Mouse (Mus musculus): Measurements from ENCODE around the gene Hhat. TPM values are rescaled to one million over a fixed set of nuclear protein-coding genes. Genes with fewer than 3 reads are reported as not detected.

The Hhat gene
- polyA plus RNA-seq, 1 experiment from 2014 or later, result 9.2 TPM

DNA sequence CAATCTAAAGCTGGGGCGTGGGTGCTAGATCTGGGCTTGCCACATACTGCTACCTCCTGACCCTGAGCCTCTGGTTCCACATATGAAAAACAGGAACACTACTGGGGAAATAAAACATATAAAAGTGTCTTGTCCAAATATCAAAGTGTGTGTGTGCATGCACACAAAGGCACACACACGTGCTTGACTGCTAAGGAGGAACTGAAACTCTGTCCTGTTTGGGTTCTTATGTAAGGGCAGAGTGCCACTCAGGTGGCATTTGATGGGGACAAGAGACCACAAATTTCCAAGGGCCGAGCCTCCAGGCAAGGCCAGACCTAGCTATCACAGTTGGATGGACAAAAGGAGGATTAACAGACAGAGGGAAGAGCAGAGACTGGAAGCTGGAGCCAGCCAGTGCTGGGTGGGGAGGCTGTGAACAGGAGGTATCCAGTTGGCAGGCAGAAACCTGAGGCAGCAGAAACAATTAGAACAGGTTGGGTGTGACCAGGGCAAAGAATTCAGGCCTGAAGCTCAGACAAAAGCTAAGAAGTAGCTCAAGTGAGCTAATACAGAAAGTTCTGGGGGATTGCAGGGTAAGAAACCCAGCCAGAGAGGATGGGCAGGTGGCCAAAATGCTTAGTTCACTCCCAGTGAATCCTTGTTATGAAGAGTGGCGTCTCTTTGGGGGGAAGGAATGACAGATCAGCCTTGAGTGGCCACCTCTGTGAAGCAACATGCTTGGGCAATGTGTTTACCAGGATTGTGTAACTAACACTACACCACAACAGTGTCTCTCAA, 321.3 kb downstream of the Hhat start:
- no peak for ATAC-seq (ENCODE audit: insufficient read depth, low FRiP score, low TSS enrichment)
- Histone ChIP-seq H3K4me3 (ENCODE audit: low read depth, low read length) (no peak overlapping the region), H3K27ac (ENCODE audit: low read depth, low read length) (no peak overlapping the region), H3K27me3 (ENCODE audit: control insufficient read depth, insufficient read depth, low read length) (no peaks in the 10 kb centered on the region), H3K4me2 (ENCODE audit: low read depth) (no peak overlapping the region), H3K4me1 (ENCODE audit: control insufficient read depth, insufficient read depth, low read length) (no peaks in the 10 kb centered on the region), H3K9ac (ENCODE audit: low read length) (no peak overlapping the region), H3K36me3 (ENCODE audit: control insufficient read depth, insufficient read depth, low read length) (no peaks in the 10 kb centered on the region), H3K9me3 (ENCODE audit: control insufficient read depth, low read length) (no peaks in the 10 kb centered on the region)
- 71% methylated on average over 4 of the region's 4 CpGs for WGBS
- no peak for DNase-seq (ENCODE audit: low spot score)

GRCm38 (mm10) chr1:192448512-192448911, 322.5 kb downstream of the Hhat start:
- no peaks in the 10 kb centered on the region for H3K9me3 ChIP-seq (ENCODE audit: control insufficient read depth, low read length)
- no peaks in the 10 kb centered on the region for H3K36me3 ChIP-seq (ENCODE audit: control insufficient read depth, insufficient read depth, low read length)
- no peaks in the 10 kb centered on the region for H3K4me1 ChIP-seq (ENCODE audit: control insufficient read depth, insufficient read depth, low read length)
- DNase-seq (ENCODE audit: low spot score), result no peak
- no peak overlapping the region for H3K27ac ChIP-seq (ENCODE audit: low read depth, low read length)
- ATAC-seq (ENCODE audit: insufficient read depth, low FRiP score, low TSS enrichment), result no peak
- no peak overlapping the region for H3K4me3 ChIP-seq (ENCODE audit: low read depth, low read length)
- 89% methylated on average over 1 of the region's 1 CpGs for WGBS
- no peak overlapping the region for H3K9ac ChIP-seq (ENCODE audit: low read length)
- H3K27me3 ChIP-seq (ENCODE audit: control insufficient read depth, insufficient read depth, low read length), result no peaks in the 10 kb centered on the region
- no peak overlapping the region for H3K4me2 ChIP-seq (ENCODE audit: low read depth)

- H3K27ac ChIP-seq (ENCODE audit: low read depth, low read length), result no peak overlapping the region
- H3K4me3 ChIP-seq (ENCODE audit: low read depth, low read length), result no peak overlapping the region
- no peak overlapping the region for H3K4me2 ChIP-seq (ENCODE audit: low read depth)
- WGBS, result 71% methylated on average over 2 of the region's 2 CpGs
- H3K9me3 ChIP-seq (ENCODE audit: control insufficient read depth, low read length), result no peaks in the 10 kb centered on the region
- no peak for ATAC-seq (ENCODE audit: insufficient read depth, low FRiP score, low TSS enrichment)
- H3K4me1 ChIP-seq (ENCODE audit: control insufficient read depth, insufficient read depth, low read length), result no peaks in the 10 kb centered on the region
- no peaks in the 10 kb centered on the region for H3K27me3 ChIP-seq (ENCODE audit: control insufficient read depth, insufficient read depth, low read length)
- DNase-seq (ENCODE audit: low spot score), result no peak
- no peaks in the 10 kb centered on the region for H3K36me3 ChIP-seq (ENCODE audit: control insufficient read depth, insufficient read depth, low read length)
- no peak overlapping the region for H3K9ac ChIP-seq (ENCODE audit: low read length)
These were observed 323.4 kb downstream of the Hhat start for GRCm38 (mm10) chr1:192447666-192448065.

Other genes starting within 250 kb of the Hhat start
- gene Sertad4, start 84.5 kb upstream of the Hhat start, polyA plus RNA-seq (2014; fragmentation: Nextera tagmentation; extraction: Ambion mirVana), result 19.3 and 22.8 TPM in 2 replicates

Data from neural tube, embryonic 11.5 days (tissue).